Mouse (Mus musculus) heart, adult 9 months (tissue): Measurements from ENCODE around the gene Ttll3.

Experiments
- DNase-seq, 2 experiments: peaks; one replicate each; pipeline ENCODE4 v3.0.0; 2022; ENCODE audit warnings: low spot score in 2 of 2

Ttll3 gene

GRCm38 (mm10) chr6:113455007-113455406 is 65.9 kb downstream of the Ttll3 start:
- no peak for DNase-seq

DNA sequence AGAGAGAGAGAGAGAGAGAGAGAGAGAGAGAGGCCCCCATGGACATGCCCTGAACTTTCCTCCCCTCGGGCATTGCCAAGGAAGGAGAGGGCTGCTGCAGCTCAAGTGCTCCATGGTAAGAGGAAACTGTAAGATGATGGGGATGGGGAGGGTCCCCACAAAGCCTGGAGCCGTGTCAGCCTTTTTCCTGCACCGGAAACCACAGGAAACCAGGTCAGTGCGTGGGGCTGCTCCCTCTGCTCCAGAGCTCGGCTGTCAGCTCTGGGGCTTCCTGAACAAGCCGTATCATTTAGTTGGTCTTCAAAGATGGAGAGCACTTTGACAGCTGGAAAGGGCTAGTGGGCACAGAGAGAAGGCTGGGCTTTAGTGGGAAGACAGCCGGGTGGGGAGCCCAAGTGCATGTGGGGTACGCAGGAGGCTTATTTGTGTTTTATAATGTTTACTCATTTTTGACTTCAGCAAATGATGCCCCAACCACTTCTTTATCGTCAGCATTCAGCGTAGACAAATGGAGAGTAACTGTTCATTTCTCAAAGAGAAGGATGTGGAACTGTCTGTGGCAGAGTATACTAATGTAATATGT is 69.0 kb downstream of the Ttll3 start, which contains the start of gene Il17re:
Gene Il17re (plus strand): TSS at position 533 of the 583 bp plus-strand sequence.
- no peak for DNase-seq

DNA sequence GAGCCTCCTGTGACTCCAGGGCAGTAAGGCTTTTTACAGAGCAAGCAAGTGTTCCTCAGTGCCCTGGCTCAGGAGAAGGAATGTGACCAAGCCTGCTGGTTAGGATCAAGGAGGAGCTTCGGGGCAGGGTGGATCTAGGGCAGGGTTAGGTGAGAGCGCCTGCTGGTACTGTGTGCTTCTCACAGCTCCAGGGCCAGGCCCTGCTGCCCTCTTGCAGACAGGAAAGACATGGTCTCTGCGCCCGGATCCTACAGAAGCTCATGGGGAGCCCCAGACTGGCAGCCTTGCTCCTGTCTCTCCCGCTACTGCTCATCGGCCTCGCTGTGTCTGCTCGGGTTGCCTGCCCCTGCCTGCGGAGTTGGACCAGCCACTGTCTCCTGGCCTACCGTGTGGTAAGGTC is 69.6 kb downstream of the Ttll3 start:
- no peak for DNase-seq

GRCm38 (mm10) chr6:113464040-113464439 is 75.0 kb downstream of the Ttll3 start:
- no peak for DNase-seq
